Mouse (Mus musculus): ENCODE data around the gene Drc7. TPM values are rescaled to one million over a fixed set of nuclear protein-coding genes. Genes with fewer than 3 reads are reported as not detected.

Gene Drc7
- total and polyA plus RNA-seq, 2 experiments from 2014 or later, result not detected

DNA sequence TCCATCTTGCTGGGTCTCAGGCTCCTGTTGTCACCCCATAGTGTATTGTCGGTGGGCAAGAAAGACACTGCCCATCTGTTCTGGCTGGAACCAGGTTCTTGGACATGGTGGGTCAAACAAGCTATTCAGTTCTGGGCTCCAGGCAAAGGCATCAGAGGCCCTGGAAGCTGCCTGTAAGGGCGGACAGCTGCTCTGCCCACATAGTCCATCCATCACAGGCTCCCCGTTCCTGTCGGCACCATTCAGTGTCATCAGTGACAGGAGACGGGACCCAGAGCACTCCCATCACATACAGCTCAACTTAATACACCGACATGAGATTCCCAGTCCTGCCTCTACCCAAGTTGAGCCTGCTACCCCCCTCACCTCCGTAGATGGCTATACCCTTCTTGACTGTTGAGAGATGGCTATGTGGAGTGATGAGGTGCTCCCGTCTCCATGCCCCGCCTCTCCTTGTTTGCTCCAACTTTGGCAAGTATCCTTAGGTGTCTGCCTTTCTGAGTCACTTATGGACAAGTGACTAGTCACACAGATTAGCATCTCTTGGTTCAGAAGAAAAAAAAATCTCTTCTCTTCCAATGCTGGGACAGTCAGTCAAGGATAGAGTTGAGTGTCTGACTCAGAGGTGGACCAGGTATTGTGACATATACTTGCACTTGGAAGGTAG lies 36.8 kb upstream of the Drc7 start:
- no peak for DNase-seq (ENCODE audit: low spot score)
- Histone ChIP-seq H3K27ac (ENCODE audit: low read depth) (no peak overlapping the region), H3K4me1 (ENCODE audit: control insufficient read depth, insufficient read depth) (0 out of 2 replicates have a peak, but pooled peaks cover 4% of the 10 kb centered on the region), H3K9ac (replicated peaks; ENCODE audit: low read depth, low read length) (no peak overlapping the region), H3K4me2 (ENCODE audit: low read depth, low read length) (no peak overlapping the region), H3K9me3 (replicated peaks; ENCODE audit: control insufficient read depth, low read length) (no peaks in the 10 kb centered on the region), H3K4me3 (ENCODE audit: low read depth, low read length) (no peak overlapping the region), H3K36me3 (replicated peaks; ENCODE audit: control insufficient read depth, insufficient read depth, low read length) (no peaks in the 10 kb centered on the region), H3K27me3 (ENCODE audit: control insufficient read depth, insufficient read depth, low read length) (no peaks in the 10 kb centered on the region)
- TF ChIP-seq CTCF (IDR thresholded peaks at IDR 0.05; ENCODE audit: low read depth) (no peak), EP300 (IDR thresholded peaks at IDR 0.05; ENCODE audit: low read depth) (no peak)
- 42% methylated on average over 9 of the region's 9 CpGs for WGBS
- no peak for ATAC-seq (ENCODE audit: insufficient read depth, low read depth)

DNA sequence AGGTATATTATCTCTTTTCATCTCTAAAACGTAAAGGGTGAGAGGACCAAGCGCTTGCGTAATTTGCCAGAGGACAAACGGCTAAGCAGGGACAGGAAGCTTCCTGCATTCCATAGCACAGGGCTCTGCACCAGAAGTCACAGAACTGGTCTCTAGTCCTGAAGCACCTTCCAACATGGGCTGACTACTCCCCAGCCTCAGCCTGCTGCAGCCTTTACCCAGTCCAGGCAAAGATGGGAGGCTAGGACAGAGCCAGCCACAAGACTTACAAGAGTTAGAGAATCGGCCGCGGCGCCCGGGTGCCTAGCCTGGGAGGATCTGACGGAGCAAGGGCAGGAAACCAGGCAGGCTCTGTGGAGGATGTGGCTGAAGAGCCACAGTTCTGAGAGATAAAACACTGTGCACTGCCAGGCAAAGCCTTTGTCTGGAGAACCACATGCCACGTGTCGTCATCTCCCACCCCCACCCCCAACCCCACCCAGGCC lies 34.6 kb upstream of the Drc7 start:
- Histone ChIP-seq H3K4me3 (ENCODE audit: low read depth, low read length) (0 out of 2 replicates have a peak overlapping the region, but pooled peaks have one; percentile 7), H3K9me3 (replicated peaks; ENCODE audit: control insufficient read depth, low read length) (no peaks in the 10 kb centered on the region), H3K4me2 (ENCODE audit: low read depth, low read length) (peak overlapping the region; percentile 33; the same call in 1 of the 2 replicates), H3K4me1 (ENCODE audit: control insufficient read depth, insufficient read depth) (0 out of 2 replicates have a peak, but pooled peaks cover 4% of the 10 kb centered on the region), H3K36me3 (replicated peaks; ENCODE audit: control insufficient read depth, insufficient read depth, low read length) (no peaks in the 10 kb centered on the region), H3K9ac (replicated peaks; ENCODE audit: low read depth, low read length) (no peak overlapping the region), H3K27me3 (ENCODE audit: control insufficient read depth, insufficient read depth, low read length) (no peaks in the 10 kb centered on the region), H3K27ac (ENCODE audit: low read depth) (peak overlapping the region; percentile 67)
- ATAC-seq (ENCODE audit: insufficient read depth, low read depth) (peak; percentile 71), DNase-seq (ENCODE audit: low spot score) (no peak)
- TF ChIP-seq CTCF (IDR thresholded peaks at IDR 0.05; ENCODE audit: low read depth) (no peak), EP300 (IDR thresholded peaks at IDR 0.05; ENCODE audit: low read depth) (no peak)
- WGBS, result 23% methylated on average over 12 of the region's 12 CpGs

DNA sequence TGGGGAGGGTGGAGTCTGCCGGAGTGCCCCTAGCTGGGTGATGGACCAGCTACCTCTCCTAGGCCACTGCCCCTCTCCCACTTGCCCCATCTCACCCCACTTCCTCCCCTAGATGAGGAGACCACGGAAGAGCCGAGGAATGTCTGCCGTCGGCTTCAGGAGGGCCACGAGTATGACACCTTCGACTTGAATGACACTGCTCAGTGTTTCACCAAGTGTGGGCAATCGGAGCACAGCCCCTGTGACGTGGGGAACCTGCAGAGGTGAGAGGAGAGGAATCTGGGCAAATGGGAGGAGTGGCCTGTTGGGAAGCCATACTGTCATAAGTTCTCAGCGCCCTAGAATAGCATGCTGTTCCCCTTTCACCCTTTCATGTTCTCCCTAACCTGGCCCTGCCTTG lies 34.1 kb upstream of the Drc7 start:
- TF ChIP-seq EP300 (IDR thresholded peaks at IDR 0.05; ENCODE audit: low read depth), result no peak
- TF ChIP-seq CTCF (IDR thresholded peaks at IDR 0.05; ENCODE audit: low read depth), result no peak
- H3K27ac ChIP-seq (ENCODE audit: low read depth), result peak overlapping the region; percentile 67
- no peak overlapping the region for H3K9ac ChIP-seq (replicated peaks; ENCODE audit: low read depth, low read length)
- no peaks in the 10 kb centered on the region for H3K27me3 ChIP-seq (ENCODE audit: control insufficient read depth, insufficient read depth, low read length)
- peak overlapping the region; percentile 33; the same call in 1 of the 2 replicates for H3K4me2 ChIP-seq (ENCODE audit: low read depth, low read length)
- WGBS, result 58% methylated on average over 10 of the region's 10 CpGs
- no peaks in the 10 kb centered on the region for H3K36me3 ChIP-seq (replicated peaks; ENCODE audit: control insufficient read depth, insufficient read depth, low read length)
- ATAC-seq (ENCODE audit: insufficient read depth, low read depth), result no peak
- H3K9me3 ChIP-seq (replicated peaks; ENCODE audit: control insufficient read depth, low read length), result no peaks in the 10 kb centered on the region
- no peak overlapping the region for H3K4me3 ChIP-seq (ENCODE audit: low read depth, low read length)
- H3K4me1 ChIP-seq (ENCODE audit: control insufficient read depth, insufficient read depth), result 0 out of 2 replicates have a peak, but pooled peaks cover 4% of the 10 kb centered on the region
- DNase-seq (ENCODE audit: low spot score), result no peak

DNA sequence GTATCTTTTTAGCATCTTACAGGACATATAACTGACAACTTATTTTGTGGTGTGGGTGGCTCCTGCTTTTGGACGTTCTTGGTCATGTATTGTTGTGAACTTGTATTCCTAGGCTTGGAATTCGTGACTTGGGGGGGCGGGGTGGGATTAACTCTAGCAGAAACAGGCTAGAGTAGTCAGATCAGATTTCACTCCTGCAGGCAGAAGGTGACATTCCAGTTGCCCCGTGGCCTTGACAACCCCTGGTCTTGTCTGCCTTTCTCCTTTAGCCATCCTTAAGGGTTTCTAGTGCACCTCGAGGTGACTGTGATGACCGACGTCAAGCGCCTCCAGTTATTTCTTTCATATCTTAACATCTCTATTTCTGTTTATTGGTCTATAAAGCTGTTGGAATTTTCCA lies 31.7 kb upstream of the Drc7 start:
- Histone ChIP-seq H3K36me3 (replicated peaks; ENCODE audit: control insufficient read depth, insufficient read depth, low read length) (no peaks in the 10 kb centered on the region), H3K9me3 (replicated peaks; ENCODE audit: control insufficient read depth, low read length) (no peaks in the 10 kb centered on the region), H3K4me1 (ENCODE audit: control insufficient read depth, insufficient read depth) (0 out of 2 replicates have a peak, but pooled peaks cover 4% of the 10 kb centered on the region), H3K4me2 (ENCODE audit: low read depth, low read length) (no peak overlapping the region), H3K9ac (replicated peaks; ENCODE audit: low read depth, low read length) (no peak overlapping the region), H3K27ac (ENCODE audit: low read depth) (no peak overlapping the region), H3K4me3 (ENCODE audit: low read depth, low read length) (no peak overlapping the region), H3K27me3 (ENCODE audit: control insufficient read depth, insufficient read depth, low read length) (no peaks in the 10 kb centered on the region)
- WGBS, result 28% methylated on average over 8 of the region's 8 CpGs
- DNase-seq (ENCODE audit: low spot score), result no peak
- ATAC-seq (ENCODE audit: insufficient read depth, low read depth), result no peak
- no peak for TF ChIP-seq CTCF (IDR thresholded peaks at IDR 0.05; ENCODE audit: low read depth)
- no peak for TF ChIP-seq EP300 (IDR thresholded peaks at IDR 0.05; ENCODE audit: low read depth)

DNA sequence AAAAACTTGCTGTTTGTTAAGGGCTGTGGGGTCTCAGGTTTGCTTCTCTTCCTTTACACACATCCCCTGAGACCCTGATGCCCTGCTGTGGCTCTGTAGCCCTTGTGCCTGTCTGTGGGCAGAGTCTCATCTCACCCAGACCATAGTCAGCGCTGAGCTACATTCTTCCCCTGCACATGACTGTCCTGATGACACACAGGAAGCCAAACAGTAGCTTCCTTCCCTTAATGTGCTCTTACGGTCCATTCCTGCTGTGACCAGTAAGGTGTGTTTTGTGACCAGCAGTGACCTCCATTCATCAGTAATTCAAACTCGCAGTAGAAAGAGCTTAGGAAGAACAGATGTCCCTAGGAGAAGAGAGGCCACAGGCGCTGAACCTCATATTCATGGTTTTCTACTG lies 30.5 kb upstream of the Drc7 start:
- 62% methylated on average over 4 of the region's 4 CpGs for WGBS
- Histone ChIP-seq H3K4me2 (ENCODE audit: low read depth, low read length) (no peak overlapping the region), H3K4me3 (ENCODE audit: low read depth, low read length) (no peak overlapping the region), H3K9me3 (replicated peaks; ENCODE audit: control insufficient read depth, low read length) (no peaks in the 10 kb centered on the region), H3K36me3 (replicated peaks; ENCODE audit: control insufficient read depth, insufficient read depth, low read length) (no peaks in the 10 kb centered on the region), H3K27me3 (ENCODE audit: control insufficient read depth, insufficient read depth, low read length) (no peaks in the 10 kb centered on the region), H3K9ac (replicated peaks; ENCODE audit: low read depth, low read length) (no peak overlapping the region), H3K27ac (ENCODE audit: low read depth) (no peak overlapping the region), H3K4me1 (ENCODE audit: control insufficient read depth, insufficient read depth) (0 out of 2 replicates have a peak, but pooled peaks cover 4% of the 10 kb centered on the region)
- TF ChIP-seq EP300 (IDR thresholded peaks at IDR 0.05; ENCODE audit: low read depth) (no peak), CTCF (IDR thresholded peaks at IDR 0.05; ENCODE audit: low read depth) (no peak)
- DNase-seq (ENCODE audit: low spot score) (no peak), ATAC-seq (ENCODE audit: insufficient read depth, low read depth) (no peak)
